Mouse (Mus musculus): Measurements from ENCODE around the gene Fam171b.

DNA sequence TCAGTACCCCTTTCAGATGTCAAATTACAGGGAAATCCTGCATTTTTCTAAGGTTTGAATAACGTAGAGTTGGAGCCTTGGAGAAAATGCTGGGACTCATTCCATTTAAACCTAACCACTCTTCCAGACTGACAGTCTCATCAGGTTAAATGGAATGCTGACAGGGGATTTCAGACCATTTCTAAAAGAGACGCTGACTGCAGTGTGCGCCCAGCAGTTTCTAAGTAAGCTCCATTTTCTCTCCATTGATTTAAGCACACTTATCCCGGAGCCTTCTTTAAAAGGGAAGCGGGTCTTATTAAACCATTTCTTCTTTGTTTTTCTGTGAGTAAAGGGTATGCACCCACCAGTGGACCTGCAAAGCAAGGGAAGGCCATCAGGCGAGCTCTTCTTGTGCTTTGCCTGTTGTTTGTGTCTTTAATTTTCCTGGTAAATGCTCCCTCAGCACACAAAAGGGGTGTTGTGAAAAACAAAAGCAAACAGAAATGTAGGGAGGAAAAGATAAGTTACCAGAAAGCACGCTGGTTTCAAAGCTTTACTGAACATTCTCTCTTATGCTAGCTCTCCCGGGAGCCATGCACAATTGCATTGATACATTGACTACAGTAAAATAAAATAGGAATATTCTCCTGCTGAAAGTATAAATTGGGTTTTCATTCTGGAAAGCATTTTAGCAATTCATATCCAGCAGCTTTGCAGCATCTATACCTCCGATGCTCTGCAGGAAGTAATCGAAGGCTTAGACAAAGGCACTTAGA lies 23.1 kb downstream of the Fam171b start:
- TF ChIP-seq CTCF (IDR thresholded peaks at IDR 0.05; ENCODE audit: extremely low read depth, insufficient read length, insufficient replicate concordance, low read depth, low read length) (no peak), POLR2A (IDR thresholded peaks at IDR 0.05; ENCODE audit: low read depth, low read length) (no peak)
